ENCODE assay signal across 35 mouse cellular contexts in the genomic region with DNA sequence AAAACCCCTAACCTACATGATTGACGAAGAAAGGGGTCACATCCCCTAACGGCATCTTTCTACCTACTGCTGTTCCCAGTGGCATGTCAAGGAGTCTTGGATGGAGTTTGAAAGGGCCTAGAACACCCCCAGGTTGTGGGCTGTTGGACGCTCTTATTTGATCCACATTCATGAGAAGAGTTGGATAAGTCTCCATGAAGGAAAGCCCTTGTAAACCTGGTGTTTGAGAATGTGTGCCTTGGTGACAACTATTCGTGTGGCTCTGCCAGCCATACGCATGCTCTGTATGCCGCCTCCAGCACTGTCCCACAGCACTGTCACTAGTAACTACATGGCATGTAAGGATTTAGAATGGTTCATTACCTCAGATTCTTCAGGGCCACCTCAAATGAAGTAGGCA.
"Had no signal": no experiment of that assay in that cellular context is flagged by ENCODE, and none has a peak within 500 bp of the region (broad histone marks: within the 10 kb centered on the region; RNA-seq: fewer than 3 reads in every experiment).

No protein-coding gene starts in this region.

- DNase-seq: heart, postnatal 10 days; heart, postnatal 36 days; heart, postnatal 4 days; kidney, adult 11 months; kidney, adult 18-20 months; kidney, adult 2 months; kidney, adult 8-10 months; kidney, adult 9 months; kidney, postnatal 10 days; kidney, postnatal 14 days; kidney, postnatal 25 days; kidney, postnatal 36 days; kidney, postnatal 4 days; layer of hippocampus, adult 9-11 months; layer of hippocampus, postnatal 36 days had no signal

- H3K27me3 ChIP-seq: heart, embryonic 12.5 days; heart, embryonic 13.5 days; heart, embryonic 15.5 days; hindbrain, embryonic 12.5 days; hindbrain, embryonic 13.5 days; hindbrain, embryonic 15.5 days; intestine, embryonic 15.5 days; kidney, embryonic 15.5 days had no signal

- H3K4me2 ChIP-seq: heart, embryonic 11.5 days; heart, embryonic 12.5 days; heart, embryonic 13.5 days; heart, embryonic 15.5 days; hindbrain, embryonic 12.5 days; hindbrain, embryonic 13.5 days; hindbrain, embryonic 14.5 days; hindbrain, embryonic 15.5 days; intestine, embryonic 15.5 days; kidney, embryonic 15.5 days had no signal

- ATAC-seq: hindbrain, embryonic 16.5 days; hindbrain, postnatal 0 days; inflammation-experienced regulatory T-cells, adult 6 months; intestine, embryonic 15.5 days; intestine, embryonic 16.5 days; intestine, postnatal 0 days had no signal

- H3K9ac ChIP-seq: heart, embryonic 12.5 days; heart, embryonic 13.5 days; heart, embryonic 15.5 days; hindbrain, embryonic 12.5 days; hindbrain, embryonic 13.5 days; hindbrain, embryonic 14.5 days; hindbrain, embryonic 15.5 days; intestine, embryonic 15.5 days; kidney, embryonic 15.5 days had no signal

- H3K4me1 ChIP-seq: heart, embryonic 10.5 days; heart, embryonic 12.5 days; heart, embryonic 13.5 days; heart, embryonic 15.5 days; hindbrain, embryonic 10.5 days; hindbrain, embryonic 12.5 days; hindbrain, embryonic 13.5 days; hindbrain, embryonic 15.5 days; intestine, embryonic 15.5 days had no signal

- H3K4me3 ChIP-seq: heart, embryonic 10.5 days; heart, embryonic 12.5 days; heart, embryonic 13.5 days; heart, embryonic 15.5 days; hindbrain, embryonic 10.5 days; hindbrain, embryonic 12.5 days; hindbrain, embryonic 13.5 days; hindbrain, embryonic 15.5 days; intestine, embryonic 15.5 days; kidney, embryonic 15.5 days; layer of hippocampus, adult 2 months; left cerebral cortex, adult 2 months had no signal

- H3K27ac ChIP-seq: heart, embryonic 10.5 days; heart, embryonic 13.5 days; heart, embryonic 15.5 days; hindbrain, embryonic 10.5 days; hindbrain, embryonic 12.5 days; hindbrain, embryonic 13.5 days; hindbrain, embryonic 14.5 days; hindbrain, embryonic 15.5 days; hindbrain, postnatal 0 days; intestine, embryonic 15.5 days; kidney, embryonic 15.5 days; kidney, postnatal 0 days; layer of hippocampus, adult 2 months; left cerebral cortex, adult 2 months had no signal

- H3K9me3 ChIP-seq: heart, embryonic 10.5 days; heart, embryonic 12.5 days; heart, embryonic 13.5 days; heart, embryonic 15.5 days; hindbrain, embryonic 10.5 days; hindbrain, embryonic 12.5 days; hindbrain, embryonic 13.5 days; hindbrain, embryonic 15.5 days; intestine, embryonic 15.5 days; kidney, embryonic 15.5 days had no signal
